In genomic region chr8:107292928-107293601, GRCm38 (mm10) we compare ENCODE assay signal across 8 mouse cellular contexts. TPM values are rescaled to one million over a fixed set of nuclear protein-coding genes. Genes with fewer than 3 reads are reported as not detected.
DNase-seq lines count a peak whose midpoint lies in the region; ATAC-seq and TF ChIP-seq lines count a peak whose summit lies in the region.

Nfat5 (plus strand) TSS chr8:107293470.

- H3K27ac ChIP-seq in forebrain, postnatal 0 days (ENCODE audit: low read depth, low read length): peak within 1 kb of the TSS; percentile 94
- H3K27ac ChIP-seq in lung, embryonic 15.5 days: peak within 1 kb of the TSS; percentile 97

- peaks cover 4% of the 10 kb centered on the region for H3K36me3 ChIP-seq in G1E (replicated peaks)
- no peaks in the 10 kb centered on the region for H3K36me3 ChIP-seq in forebrain, postnatal 0 days (ENCODE audit: insufficient read depth)
- H3K36me3 ChIP-seq in lung, embryonic 15.5 days: no peaks in the 10 kb centered on the region

- peak; percentile 90 for ATAC-seq in G1E (ENCODE audit: extremely low read depth, insufficient number of reproducible peaks, low FRiP score, poor library complexity, severe bottlenecking)
- ATAC-seq in forebrain, postnatal 0 days: peak; percentile 90
- peak; percentile 97 for ATAC-seq in lung, embryonic 15.5 days (ENCODE audit: borderline replicate concordance, extremely low read depth, low FRiP score, low TSS enrichment)

- peak within 1 kb of the TSS; percentile 92 for H3K9ac ChIP-seq in forebrain, postnatal 0 days
- peak within 1 kb of the TSS; percentile 70 for H3K9ac ChIP-seq in lung, embryonic 15.5 days

- H3K27me3 ChIP-seq in G1E (ENCODE audit: insufficient read depth, low read length): peaks cover 4% of the 10 kb centered on the region; the same call in 1 of the 2 replicates
- no peaks in the 10 kb centered on the region for H3K27me3 ChIP-seq in forebrain, postnatal 0 days (ENCODE audit: insufficient read depth, low read length)
- H3K27me3 ChIP-seq in lung, embryonic 15.5 days: no peaks in the 10 kb centered on the region

- H3K4me1 ChIP-seq in G1E (ENCODE audit: insufficient read depth, low read depth, low read length): peaks cover 9% of the 10 kb centered on the region
- H3K4me1 ChIP-seq in forebrain, postnatal 0 days (ENCODE audit: insufficient read depth): peaks cover 4% of the 10 kb centered on the region; the same call in 1 of the 2 replicates
- H3K4me1 ChIP-seq in lung, embryonic 15.5 days: peaks cover 12% of the 10 kb centered on the region

- 2% methylated on average over 47 of the region's 49 CpGs for WGBS in forebrain, postnatal 0 days
- WGBS in lung, embryonic 15.5 days: 0% methylated on average over 45 of the region's 49 CpGs

- H3K9me3 ChIP-seq in G1E (replicated peaks): no peaks in the 10 kb centered on the region
- H3K9me3 ChIP-seq in forebrain, postnatal 0 days (ENCODE audit: low read length): no peaks in the 10 kb centered on the region
- no peaks in the 10 kb centered on the region for H3K9me3 ChIP-seq in lung, embryonic 15.5 days

- peak within 1 kb of the TSS; percentile 61 for H3K4me2 ChIP-seq in forebrain, postnatal 0 days (ENCODE audit: low read depth)
- H3K4me2 ChIP-seq in lung, embryonic 15.5 days: peak within 1 kb of the TSS; percentile 58

- DNase-seq in G1E (ENCODE audit: low spot score): peak; percentile 75
- peak; percentile 85 to 100 for DNase-seq in cerebellum, adult 18-20 months
- DNase-seq in forebrain, postnatal 0 days: peak; percentile 97
- peak; percentile 99 for DNase-seq in heart, postnatal 4 days
- peak; percentile 90 to 99 for DNase-seq in layer of hippocampus, adult 8-10 months (ENCODE audit: low spot score in 2 of 2)
- DNase-seq in ovary, adult 18-20 months (ENCODE audit: low spot score): peak; percentile 93
- DNase-seq in thymus, postnatal 0 days (ENCODE audit: low spot score): peak; percentile 94

- TF ChIP-seq CTCF in G1E (IDR thresholded peaks at IDR 0.05; ENCODE audit: low read depth, low read length): no peak
- peak; percentile 32; the same call in 1 of the 2 replicates for TF ChIP-seq CTCF in forebrain, postnatal 0 days (IDR thresholded peaks at IDR 0.05; ENCODE audit: low read depth)

- H3K4me3 ChIP-seq in G1E (ENCODE audit: low read depth, low read length): peak within 1 kb of the TSS; percentile 92
- H3K4me3 ChIP-seq in forebrain, postnatal 0 days (ENCODE audit: low read depth, low read length): peak within 1 kb of the TSS; percentile 95
- H3K4me3 ChIP-seq in lung, embryonic 15.5 days: peak within 1 kb of the TSS; percentile 99

RNA-seq across cellular contexts. Expression of gene Nfat5, which starts in this region (rescaled TPM):
- total RNA-seq in G1E (2014; fragmentation: Nextera tagmentation): 53.6 and 55.3 TPM in 2 replicates
- 23.3 and 24.4 TPM in 2 replicates for total RNA-seq in G1E (2017)
- 1.4 TPM in 2 replicates for polyA plus RNA-seq in G1E (2012)
- 13.5 and 22.1 TPM in 2 replicates for total RNA-seq in forebrain, postnatal 0 days (2014; rRNA removed)
- polyA plus RNA-seq in forebrain, postnatal 0 days (2015; fragmentation: Nextera tagmentation; extraction: Ambion mirVana): 1.2 and 4.2 TPM in 2 replicates
- 10 to 100 TPM; 46.5 to 49.4 TPM for total RNA-seq in heart, postnatal 4 days (2021)
- total RNA-seq in layer of hippocampus, adult 8-10 months (2022): 10 to 100 TPM; 54.4 to 78.0 (median 65.1) TPM
- 9.2 and 12.5 TPM in 2 replicates for polyA plus RNA-seq in lung, embryonic 15.5 days (2015; fragmentation: Nextera tagmentation; extraction: Ambion mirVana)
- polyA plus RNA-seq in thymus, postnatal 0 days (2015; fragmentation: Nextera tagmentation; extraction: Ambion mirVana): 5.1 and 9.1 TPM in 2 replicates

Comparison
In these comparisons a context has a peak if more than half of its experiments do, and no peak if none do; other contexts are left out.
1. Peak in every context shown above with its lines: DNase-seq, ATAC-seq, H3K4me3 ChIP-seq and H3K27ac ChIP-seq.